Mouse (Mus musculus): ENCODE results near the gene Ndufaf8. TPM values are rescaled to one million over a fixed set of nuclear protein-coding genes. Genes with fewer than 3 reads are reported as not detected.

Ndufaf8 gene
- total RNA-seq, 2 experiments from 2014 or later = 45.7 to 48.1 TPM

GRCm38 (mm10) chr11:120085891-120086627 lies 12.7 kb upstream of the Ndufaf8 start:
- peak; percentile 56 for DNase-seq (ENCODE audit: low spot score)

GRCm38 (mm10) chr11:120086702-120087152 lies 12.0 kb upstream of the Ndufaf8 start, which contains the start of gene Cep131:
Cep131 (minus strand) TSS chr11:120086827.
- peak; percentile 99 for DNase-seq (ENCODE audit: low spot score)

GRCm38 (mm10) chr11:120090661-120091060 lies 8.1 kb upstream of the Ndufaf8 start:
- no peak for DNase-seq (ENCODE audit: low spot score)

GRCm38 (mm10) chr11:120092817-120093591 lies 5.7 kb upstream of the Ndufaf8 start:
- no peak for DNase-seq (ENCODE audit: low spot score)

- DNase-seq (ENCODE audit: low spot score) = peak; percentile 59
These were observed 2.3 kb downstream of the Ndufaf8 start for GRCm38 (mm10) chr11:120101036-120101435.

- no peak for DNase-seq (ENCODE audit: low spot score)
These were observed 4.8 kb downstream of the Ndufaf8 start for GRCm38 (mm10) chr11:120103431-120103997.

GRCm38 (mm10) chr11:120107026-120107425 lies 8.3 kb downstream of the Ndufaf8 start:
- DNase-seq (ENCODE audit: low spot score) = no peak

GRCm38 (mm10) chr11:120107796-120108195 lies 9.1 kb downstream of the Ndufaf8 start:
- DNase-seq (ENCODE audit: low spot score) = no peak

GRCm38 (mm10) chr11:120109558-120110210 lies 11.0 kb downstream of the Ndufaf8 start:
- DNase-seq (ENCODE audit: low spot score) = no peak

GRCm38 (mm10) chr11:120110554-120110953 lies 11.8 kb downstream of the Ndufaf8 start:
- no peak for DNase-seq (ENCODE audit: low spot score)

- peak; percentile 52 for DNase-seq (ENCODE audit: low spot score)
These were observed 12.3 kb downstream of the Ndufaf8 start for GRCm38 (mm10) chr11:120111033-120111432.

GRCm38 (mm10) chr11:120112136-120112535 lies 13.4 kb downstream of the Ndufaf8 start:
- DNase-seq (ENCODE audit: low spot score) = no peak

GRCm38 (mm10) chr11:120114488-120115215 lies 15.9 kb downstream of the Ndufaf8 start:
- no peak for DNase-seq (ENCODE audit: low spot score)

- no peak for DNase-seq (ENCODE audit: low spot score)
These were observed 18.9 kb downstream of the Ndufaf8 start for GRCm38 (mm10) chr11:120117626-120118025.

- DNase-seq (ENCODE audit: low spot score) = no peak
These were observed 20.4 kb downstream of the Ndufaf8 start for GRCm38 (mm10) chr11:120119108-120119507.

GRCm38 (mm10) chr11:120119936-120120541 lies 21.3 kb downstream of the Ndufaf8 start:
- DNase-seq (ENCODE audit: low spot score) = no peak

- DNase-seq (ENCODE audit: low spot score) = peak; percentile 40
These were observed 22.1 kb downstream of the Ndufaf8 start for GRCm38 (mm10) chr11:120120642-120121420.

- peak; percentile 50 for DNase-seq (ENCODE audit: low spot score)
These were observed 23.4 kb downstream of the Ndufaf8 start for GRCm38 (mm10) chr11:120122126-120122525.

GRCm38 (mm10) chr11:120126845-120127244 lies 28.1 kb downstream of the Ndufaf8 start:
- DNase-seq (ENCODE audit: low spot score) = no peak

- no peak for DNase-seq (ENCODE audit: low spot score)
These were observed 30.6 kb downstream of the Ndufaf8 start for GRCm38 (mm10) chr11:120129281-120129680.

Measured in gastrocnemius, adult 18-20 months (tissue).